Mouse (Mus musculus): ENCODE data around the gene Exo1.

Exo1 gene

DNA sequence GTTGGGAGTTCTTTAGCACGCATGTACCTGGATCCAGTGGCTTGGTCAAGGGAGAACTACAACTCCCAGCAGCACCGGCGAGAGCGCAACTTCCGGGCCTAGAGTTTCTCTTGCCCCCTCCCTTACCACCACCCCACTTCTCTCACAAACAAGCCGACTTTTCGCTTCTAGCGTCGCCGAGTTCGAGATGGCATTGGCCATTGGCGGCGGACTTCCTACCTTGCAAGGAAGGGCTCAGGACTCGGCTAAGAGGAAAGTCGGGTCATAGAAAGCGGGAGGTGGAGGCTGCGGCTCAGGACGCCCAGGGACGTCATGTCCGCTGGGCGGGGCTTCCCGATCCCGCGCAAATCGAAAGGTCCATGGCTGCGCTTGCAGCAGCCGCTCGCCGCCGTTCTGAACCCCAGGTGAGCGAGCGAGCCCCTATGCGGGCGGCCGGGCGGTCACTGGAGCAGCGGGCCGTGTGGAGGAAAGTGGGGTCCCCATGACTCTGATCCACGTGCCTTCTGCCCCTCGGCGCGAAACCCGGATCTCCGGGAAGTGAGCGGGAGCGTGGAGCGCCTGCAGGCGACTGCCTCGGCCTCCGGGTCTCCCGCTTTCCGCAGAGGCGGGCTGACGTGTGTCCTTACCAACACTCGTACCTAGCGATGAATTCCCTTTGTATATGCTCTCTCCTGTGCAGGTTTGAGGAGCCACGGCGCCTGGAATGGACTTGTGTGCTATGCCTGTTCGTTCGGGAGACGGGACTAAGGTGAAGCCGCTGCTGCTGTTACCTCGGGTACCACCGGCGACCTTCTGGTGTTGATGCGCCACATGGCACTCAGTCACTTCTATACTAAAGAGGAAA lies at the start of gene Exo1:
TSS of gene Exo1 (plus strand) at position 129 of the 844 bp plus-strand sequence.
- in situ Hi-C loops (cut with MboI; ENCODE audit: low sequenced_read_pairs) = no loop called here

DNA sequence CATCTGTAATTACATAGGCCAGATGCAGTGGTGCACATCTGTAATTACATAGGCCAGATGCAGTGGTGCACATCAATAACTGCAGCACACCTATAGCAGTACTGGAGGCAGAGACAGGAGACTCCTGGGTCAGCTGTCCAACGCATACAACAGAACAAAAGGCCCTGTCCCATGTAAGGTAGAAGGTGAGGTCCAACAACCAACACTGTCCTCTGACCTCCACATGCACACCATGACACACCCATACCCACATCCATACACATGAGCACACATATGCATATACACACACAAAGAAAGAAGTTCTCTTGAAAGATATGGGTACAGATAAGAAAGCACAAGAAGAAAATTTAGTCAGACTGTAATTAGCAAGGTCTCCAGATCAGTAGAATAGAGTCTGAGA lies 24.9 kb upstream of the Exo1 start:
- in situ Hi-C loops (cut with MboI; ENCODE audit: low sequenced_read_pairs) = no loop called here

DNA sequence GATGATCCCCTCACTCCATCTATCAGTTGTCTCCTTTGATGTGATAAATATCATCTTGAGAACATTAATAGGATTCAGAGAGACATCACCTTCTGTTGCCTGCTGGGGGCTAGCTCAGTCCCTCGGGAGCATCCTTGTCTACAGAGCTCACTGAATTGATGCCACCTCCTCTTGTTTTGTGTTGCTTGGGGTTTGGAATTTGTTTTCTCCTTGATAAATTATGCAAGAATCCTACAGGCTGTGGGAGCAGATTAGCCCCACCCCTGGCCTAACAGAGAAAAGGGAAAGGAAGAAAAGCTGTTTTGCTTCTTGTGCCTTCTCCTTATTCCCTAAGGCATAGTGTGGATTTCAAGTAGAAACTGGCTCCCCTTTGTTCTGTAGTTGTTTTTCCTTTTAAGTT lies 13.3 kb upstream of the Exo1 start:
- in situ Hi-C loops (cut with MboI; ENCODE audit: low sequenced_read_pairs) = no loop called here

DNA sequence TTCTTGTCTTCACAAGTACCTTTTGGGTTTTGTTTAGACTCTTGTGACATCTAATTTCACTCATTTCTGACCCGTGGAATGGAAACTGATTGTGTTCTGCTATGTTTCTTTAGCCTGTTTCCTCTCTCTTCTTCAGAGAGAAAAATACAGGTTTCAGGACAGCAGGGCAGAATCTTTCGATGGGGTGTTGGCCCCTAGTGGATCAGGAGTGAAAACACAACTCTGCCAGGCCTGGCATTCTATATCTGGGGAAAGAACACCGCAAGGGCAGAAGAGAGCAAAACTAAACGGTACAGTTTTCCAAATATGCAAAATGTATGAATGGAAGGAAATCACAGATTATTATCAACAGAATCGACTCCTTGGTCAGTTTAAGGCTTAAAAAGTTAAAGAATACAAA lies 12.8 kb upstream of the Exo1 start:
- in situ Hi-C loops (cut with MboI; ENCODE audit: low sequenced_read_pairs) = no loop called here

DNA sequence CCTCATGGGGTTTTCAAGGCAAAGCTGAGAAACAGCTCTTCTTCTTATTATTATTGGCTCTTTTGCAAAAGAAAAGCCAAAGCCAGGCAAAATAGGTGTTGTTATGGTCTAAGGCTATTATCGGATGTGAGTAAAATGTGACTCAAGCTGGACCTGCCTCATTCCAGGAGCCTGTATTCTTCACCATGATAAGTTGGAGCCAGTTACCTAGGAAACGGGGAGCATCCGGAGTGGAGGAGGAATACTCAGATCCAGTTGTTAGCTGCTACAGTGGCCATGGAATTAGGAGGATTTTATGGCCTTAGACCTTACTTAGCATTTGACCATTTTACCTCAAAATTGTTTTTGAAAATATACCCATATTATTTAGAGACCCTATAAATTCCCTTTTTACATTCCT lies 9.7 kb upstream of the Exo1 start:
- in situ Hi-C loops (cut with MboI; ENCODE audit: low sequenced_read_pairs) = no loop called here

DNA sequence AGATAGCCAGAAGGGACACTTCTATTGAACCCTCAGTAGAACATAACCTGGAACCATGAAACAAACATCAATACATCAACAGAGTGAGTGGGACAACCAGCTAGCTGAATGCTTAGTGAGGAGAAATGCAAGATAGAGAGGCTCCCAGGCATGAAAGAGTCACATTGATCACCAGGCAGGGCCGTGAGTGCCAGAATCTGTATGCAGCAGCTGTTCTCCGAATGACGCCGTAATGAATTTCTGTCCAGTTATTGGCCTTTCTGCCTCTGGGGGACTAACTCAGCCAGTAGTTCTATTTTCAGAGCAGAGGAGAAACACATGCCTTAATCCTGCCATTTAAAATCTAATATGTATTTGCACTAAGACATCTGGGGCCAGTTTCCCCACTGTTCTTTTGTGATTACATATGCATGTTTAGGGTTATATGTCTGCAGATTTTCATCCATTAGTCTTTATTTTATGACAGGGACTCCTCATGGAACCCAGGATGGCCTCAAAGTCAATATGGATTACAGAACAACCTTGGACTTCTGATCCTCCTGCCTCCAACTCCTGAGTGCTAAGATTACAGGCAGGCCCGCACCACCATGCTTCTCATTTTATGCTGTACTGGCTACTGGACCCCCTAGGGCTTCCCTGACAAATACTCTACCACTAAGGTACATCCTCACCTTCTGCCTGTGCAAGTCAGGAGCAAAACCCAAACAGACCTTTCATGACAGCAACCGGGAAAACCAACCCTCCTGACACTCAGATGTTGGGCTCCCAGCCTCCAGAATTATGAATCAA lies 8.2 kb upstream of the Exo1 start:
- in situ Hi-C loops (cut with MboI; ENCODE audit: low sequenced_read_pairs) = no loop called here

DNA sequence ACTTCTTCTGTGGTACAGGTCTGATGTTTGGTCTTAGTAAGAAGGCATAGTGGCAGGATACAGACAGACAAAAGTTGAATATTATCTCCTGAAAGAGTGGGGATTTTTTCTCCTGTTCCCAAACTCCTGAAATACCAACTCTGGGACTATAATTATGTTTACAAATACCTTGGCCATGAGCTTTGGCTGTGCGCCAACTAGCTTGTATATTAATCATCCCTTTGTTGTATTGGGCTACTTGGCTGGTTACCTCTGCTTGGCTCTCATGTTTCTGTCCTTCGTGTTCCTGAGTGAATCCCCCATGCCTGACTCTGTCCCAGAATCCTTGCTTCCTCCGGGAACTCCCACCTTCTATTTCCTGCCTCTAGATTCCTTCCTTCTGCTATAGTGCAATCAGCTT lies 3.0 kb downstream of the Exo1 start:
- in situ Hi-C loops (cut with MboI; ENCODE audit: low sequenced_read_pairs) = no loop called here

DNA sequence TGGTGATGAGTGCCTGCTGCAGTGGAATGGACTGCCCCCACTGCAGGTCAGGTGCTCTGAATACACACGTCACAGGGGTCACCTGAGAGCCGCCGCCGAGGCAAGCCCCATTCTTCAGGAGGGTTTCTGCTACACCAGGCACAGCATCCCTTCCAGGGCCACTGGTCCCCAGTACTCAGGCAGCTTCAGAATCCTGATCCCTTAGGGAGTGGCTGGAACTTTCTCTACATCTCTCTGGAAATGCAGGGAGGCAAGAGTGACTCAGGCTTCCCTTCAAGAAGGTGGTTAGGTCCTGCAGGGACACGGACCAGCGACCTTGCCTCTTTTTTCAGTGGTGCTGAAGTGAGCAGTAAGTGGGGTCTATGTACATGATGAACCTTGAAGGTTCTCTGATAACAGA lies 12.9 kb downstream of the Exo1 start:
- in situ Hi-C loops (cut with MboI; ENCODE audit: low sequenced_read_pairs) = no loop called here

DNA sequence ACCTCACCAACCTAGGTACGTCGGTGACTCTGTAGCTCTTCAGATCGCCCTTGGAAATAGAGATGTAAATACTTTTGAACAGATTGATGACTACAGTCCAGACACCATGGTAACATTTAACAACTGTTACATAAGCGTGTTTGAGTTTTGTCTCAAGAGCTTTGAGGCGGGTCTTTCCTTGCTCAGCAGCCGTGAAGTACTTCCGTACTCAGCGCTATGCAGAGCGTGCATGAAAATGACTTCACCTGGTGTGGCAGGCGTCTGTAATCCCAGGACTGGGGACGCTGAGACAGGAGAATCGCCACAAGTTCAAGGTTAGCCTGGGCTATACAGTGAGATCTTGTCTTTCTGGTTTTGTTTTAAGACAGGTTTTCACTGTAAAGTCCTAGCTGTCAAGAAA lies 13.3 kb downstream of the Exo1 start:
- in situ Hi-C loops (cut with MboI; ENCODE audit: low sequenced_read_pairs) = no loop called here

DNA sequence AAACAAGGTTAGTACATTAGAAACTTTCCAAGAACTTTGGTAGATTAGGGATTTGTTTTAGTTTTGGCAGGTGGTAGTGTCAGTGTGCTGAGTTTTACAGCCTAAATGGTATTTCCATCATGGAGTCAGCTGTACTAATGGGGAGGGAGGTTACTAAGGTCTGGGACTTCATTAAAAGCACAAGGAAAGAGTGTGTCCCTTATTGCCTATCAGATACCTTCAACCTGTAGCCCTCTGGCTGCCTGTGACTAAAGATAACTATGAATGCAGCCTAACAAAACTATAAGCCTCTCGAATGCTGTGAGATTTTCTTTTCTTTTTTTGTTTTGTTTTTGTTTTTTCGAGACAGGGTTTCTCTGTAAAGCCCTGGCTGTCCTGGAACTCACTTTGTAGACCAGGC lies 30.8 kb downstream of the Exo1 start:
- in situ Hi-C loops (cut with MboI; ENCODE audit: low sequenced_read_pairs) = no loop called here

DNA sequence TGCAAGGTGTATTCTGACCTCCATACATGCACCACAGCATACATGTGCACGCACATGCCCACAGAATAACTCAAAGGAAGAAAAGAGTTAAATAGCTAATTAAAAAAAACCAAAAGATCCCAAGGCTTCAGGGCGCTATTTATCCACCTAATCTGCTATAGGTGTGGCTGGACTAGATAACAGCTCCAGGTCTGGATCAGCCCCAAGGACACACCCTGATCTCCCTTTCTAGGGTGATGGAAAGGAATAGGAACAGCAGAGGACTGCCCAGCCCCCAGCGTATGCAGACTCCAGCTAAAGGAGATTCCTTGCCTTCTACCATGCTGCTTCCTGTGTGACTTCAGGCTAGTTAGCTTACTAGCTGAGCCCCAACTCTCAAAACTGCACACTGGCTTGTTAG lies 31.7 kb downstream of the Exo1 start:
- in situ Hi-C loops (cut with MboI; ENCODE audit: low sequenced_read_pairs) = no loop called here

DNA sequence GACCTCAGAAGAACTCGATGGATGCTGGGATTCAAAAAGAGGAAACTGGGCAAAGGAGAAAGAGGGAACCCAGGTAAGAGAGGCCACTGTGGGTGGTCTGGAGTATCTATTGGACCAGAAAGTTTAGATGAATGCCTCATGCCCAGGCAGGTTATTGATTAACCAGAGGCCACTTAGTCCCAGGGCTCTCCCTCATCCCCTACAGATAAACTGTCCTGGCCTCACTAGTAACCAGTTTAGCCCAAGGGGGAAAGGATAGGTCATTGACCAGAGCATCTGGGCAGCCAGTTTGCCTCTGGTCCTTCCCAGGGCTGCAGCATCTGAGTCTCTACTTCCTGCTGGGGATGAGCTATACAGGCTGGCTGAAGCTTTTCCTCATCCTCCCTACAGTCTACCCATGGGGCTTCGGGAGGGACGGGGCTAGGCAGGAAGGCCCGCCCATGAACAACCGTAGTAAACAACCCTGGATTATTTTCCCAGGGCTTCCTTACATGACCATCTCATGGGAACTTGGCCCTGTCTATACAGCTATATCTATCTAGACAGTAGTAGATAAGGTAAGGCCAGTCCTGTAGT lies 33.4 kb downstream of the Exo1 start:
- in situ Hi-C loops (cut with MboI; ENCODE audit: low sequenced_read_pairs) = no loop called here

DNA sequence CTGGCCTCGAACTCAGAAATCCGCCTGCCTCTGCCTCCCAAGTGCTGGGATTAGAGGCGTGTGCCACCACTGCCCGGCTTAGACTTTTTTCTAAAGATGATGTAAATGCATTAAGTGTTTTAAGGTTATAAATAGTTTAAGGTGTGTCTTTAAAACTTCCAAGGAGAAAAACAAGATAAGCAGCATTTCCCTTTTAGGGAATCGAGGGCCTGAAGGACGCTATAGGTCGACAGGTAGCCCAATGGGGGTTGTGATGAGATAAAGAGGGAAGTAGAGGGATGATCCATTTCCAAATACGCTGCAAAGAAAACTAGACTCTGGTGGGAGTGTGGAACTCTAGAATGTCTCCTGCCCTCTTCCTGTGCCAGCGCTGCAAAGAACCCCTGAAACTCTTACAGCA lies 39.6 kb downstream of the Exo1 start, which contains the start of gene Gm38100:
TSS of gene Gm38100 (plus strand) at position 301 of the 400 bp plus-strand sequence.
- in situ Hi-C loops (cut with MboI; ENCODE audit: low sequenced_read_pairs) = no loop called here

DNA sequence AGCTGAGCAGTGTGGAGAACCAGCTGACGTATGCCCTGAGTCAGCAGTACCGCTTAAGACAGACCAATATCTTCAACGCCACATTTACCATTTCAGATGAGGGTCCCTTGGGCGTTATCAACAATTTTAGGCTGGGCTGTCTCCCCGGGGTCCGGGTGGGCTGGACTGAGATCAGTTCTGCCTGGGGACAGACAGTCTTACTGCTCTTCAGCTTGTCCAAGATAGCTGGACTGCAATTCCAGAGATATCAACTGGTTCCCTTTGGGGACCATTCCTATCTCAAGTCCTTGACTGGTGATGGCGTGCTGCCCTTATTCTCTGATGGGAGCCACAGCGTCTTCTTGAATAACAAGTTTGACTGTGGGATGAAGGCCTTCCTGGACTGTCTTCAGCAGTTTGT lies 40.7 kb downstream of the Exo1 start:
- in situ Hi-C loops (cut with MboI; ENCODE audit: low sequenced_read_pairs) = no loop called here

DNA sequence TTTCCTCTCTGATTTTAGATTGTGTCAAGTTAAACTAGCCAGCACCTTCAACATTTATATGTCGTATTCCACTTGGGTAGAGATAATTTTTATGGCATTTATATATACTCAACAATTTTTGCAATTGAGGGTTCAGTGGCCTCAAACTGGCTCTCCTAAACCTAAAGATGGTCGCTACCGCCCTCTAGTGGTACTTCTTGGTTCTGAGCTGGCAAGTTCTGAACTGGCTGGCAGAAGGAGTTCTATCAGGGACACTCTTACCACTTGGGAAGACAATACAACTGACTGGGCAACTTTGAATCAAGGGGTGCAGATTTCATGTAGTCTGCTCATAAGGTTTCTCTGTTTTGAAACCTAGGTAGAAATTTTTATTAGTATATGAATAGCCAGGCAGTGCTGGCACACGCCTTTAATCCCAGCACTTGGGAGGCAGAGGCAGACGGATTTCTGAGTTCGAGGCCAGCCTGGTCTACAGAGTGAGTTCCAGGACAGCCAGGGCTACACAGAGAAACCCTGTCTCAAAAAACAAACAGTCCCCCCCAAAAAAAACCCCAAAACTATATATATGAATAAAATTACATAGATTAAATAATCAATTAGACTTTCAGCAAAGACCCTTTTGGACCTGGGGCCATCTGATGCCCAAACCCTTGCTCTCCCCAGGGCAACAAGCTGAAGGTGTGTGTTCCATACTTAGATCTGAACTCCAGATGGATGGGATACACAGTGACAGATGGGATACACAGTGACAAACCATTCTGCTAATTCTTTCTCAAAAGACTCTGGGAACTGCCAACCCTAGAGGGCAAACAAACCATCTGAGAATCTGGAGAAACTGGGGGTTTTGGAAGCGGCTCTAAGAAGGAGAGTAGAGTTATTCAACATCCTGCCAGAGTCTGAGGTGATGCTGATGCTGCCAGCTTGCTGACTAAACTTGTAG lies 43.7 kb downstream of the Exo1 start:
- in situ Hi-C loops (cut with MboI; ENCODE audit: low sequenced_read_pairs) = no loop called here

DNA sequence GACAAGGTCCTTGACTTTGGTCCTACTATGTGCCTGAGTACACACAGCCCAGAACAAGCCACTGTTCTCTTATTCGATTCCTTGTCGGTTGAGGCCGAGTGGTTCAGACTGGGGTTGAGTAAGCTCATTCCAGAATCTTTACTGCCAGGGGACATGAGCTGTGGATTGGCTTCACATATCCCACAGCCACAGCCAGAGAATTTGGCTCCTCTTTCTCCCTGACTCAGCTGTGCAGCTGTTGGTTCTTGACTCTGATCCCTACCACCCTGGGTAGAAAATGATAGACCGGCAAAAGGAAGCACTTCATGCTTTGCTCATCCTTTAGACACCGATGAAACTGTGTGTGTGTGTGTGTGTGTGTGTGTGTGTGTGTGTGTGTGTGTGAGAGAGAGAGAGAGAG lies 51.0 kb downstream of the Exo1 start:
- in situ Hi-C loops (cut with MboI; ENCODE audit: low sequenced_read_pairs) = loop anchor here (25.0 kb wide), 2 partner anchors 781 to 931 kb away; no protein-coding TSS in a partner anchor

DNA sequence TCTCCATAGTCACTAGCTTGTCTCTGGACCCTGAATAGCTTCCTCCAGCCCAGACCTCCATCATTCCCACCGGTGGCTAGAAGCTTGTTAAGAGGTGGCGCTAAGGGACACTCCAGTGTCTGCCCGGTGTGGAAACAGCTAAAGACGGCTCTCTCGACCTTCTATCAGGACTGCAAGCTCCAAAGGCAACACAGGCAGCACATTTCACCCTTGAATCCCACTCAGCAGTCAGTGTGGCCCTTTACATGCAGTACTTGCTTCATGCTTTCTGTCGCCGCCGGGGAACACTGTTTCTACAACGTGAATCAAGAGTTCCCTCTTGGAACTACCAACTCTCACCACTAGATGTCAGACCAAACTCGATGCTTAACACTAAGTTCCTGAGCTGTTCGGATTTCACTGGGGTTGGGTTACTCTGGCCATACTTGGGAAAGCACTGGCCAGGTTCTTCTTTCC lies 55.9 kb downstream of the Exo1 start:
- in situ Hi-C loops (cut with MboI; ENCODE audit: low sequenced_read_pairs) = loop anchor here (25.0 kb wide), 2 partner anchors 776 to 926 kb away; no protein-coding TSS in a partner anchor

DNA sequence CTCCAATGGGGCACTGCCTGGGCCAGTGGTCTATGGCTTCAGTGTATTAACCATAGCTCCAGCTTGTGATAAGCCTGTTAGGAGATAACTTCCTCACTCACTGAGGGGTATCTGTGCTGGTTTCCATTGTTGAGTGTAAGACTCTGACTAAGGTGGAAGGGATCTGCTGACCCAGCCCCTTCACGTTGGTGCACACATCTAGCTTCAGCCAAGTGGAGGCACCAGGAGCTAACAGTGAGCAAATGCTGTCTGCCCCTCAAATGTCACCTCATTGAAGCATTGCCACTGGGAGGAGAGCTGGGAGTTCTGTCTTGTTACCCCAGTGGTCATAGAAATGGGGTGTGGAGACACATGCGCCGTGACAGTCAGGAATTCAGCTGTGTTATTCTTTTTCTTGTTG lies 58.4 kb downstream of the Exo1 start:
- in situ Hi-C loops (cut with MboI; ENCODE audit: low sequenced_read_pairs) = loop anchor here (25.0 kb wide), 2 partner anchors 774 to 924 kb away; no protein-coding TSS in a partner anchor

DNA sequence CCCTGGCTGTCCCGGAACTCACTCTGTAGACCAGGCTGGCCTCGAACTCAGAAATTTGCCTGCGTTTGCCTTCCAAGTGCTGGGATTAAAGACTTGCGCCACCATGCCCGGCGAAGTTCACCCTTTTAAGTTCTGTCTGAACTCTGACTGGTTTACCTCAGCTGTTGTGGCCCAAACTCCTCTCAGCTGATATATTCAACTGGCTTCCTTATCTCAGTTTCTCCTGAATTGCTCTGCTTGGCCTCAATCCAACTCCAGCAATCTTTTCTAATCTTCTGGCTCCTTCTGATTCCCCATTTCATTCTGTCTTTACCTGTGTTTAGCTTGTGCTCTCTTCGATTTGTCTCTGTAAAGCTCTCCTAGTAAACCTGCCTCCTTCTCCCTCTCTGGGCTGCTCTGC lies 62.8 kb downstream of the Exo1 start:
- in situ Hi-C loops (cut with MboI; ENCODE audit: low sequenced_read_pairs) = loop anchor here (25.0 kb wide), 2 partner anchors 769 to 919 kb away; no protein-coding TSS in a partner anchor

DNA sequence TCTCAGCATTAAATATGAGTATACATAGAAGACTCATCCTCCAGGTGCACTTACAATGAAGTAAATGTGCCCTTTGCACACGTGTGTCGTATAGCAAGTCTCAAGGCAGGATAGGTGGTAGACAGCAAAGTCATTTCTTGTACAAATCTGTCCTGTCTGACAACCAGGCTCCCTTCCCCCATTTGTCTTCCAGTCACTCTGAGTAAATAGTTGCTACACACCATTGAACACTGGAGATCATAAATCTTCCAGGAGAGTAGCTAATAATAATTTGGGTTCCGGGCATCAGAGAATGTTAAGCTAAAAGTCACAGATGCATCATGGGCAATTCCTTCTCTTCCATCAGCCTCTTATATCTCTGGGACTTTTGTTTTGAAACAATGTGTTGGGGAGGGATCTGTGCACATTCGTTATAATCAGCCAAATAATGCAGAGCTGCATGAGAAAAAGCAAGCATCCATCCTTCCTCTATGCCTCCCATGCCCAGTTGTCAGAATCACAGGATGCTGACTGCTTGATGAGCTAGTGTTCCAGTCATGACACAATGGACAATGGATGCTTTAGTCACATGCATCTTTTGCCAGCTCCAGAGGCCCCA lies 66.4 kb downstream of the Exo1 start:
- in situ Hi-C loops (cut with MboI; ENCODE audit: low sequenced_read_pairs) = loop anchor here (25.0 kb wide), 2 partner anchors 765 to 915 kb away; no protein-coding TSS in a partner anchor

Measured in CH12F3 (cell line).